In genomic region chr2:181238091-181238610, GRCm38 (mm10) we compare ENCODE assay signal across 23 mouse cellular contexts. TPM values are rescaled to one million over a fixed set of nuclear protein-coding genes. Genes with fewer than 3 reads are reported as not detected.
DNase-seq lines count a peak whose midpoint lies in the region.
"Had no signal": no experiment of that assay in that cellular context is flagged by ENCODE, and none has a peak within 500 bp of the region (broad histone marks: within the 10 kb centered on the region; RNA-seq: fewer than 3 reads in every experiment).

No protein-coding gene starts in this region.

- DNase-seq in heart, postnatal 10 days, result peak; percentile 29 to 37
- no peak for DNase-seq in heart, postnatal 4 days
- peak; percentile 25 to 41 for DNase-seq in kidney, postnatal 36 days
- DNase-seq in kidney, postnatal 14 days, result no peak
- DNase-seq in testis, postnatal 10 days (ENCODE audit: low spot score), result peak; percentile 43
- no peak for DNase-seq in testis, postnatal 14 days (ENCODE audit: low spot score)
- DNase-seq: adrenal gland, adult 2 months; adrenal gland, postnatal 36 days; cerebellum, adult 2 months; embryo, embryonic 11 days; gastrocnemius, postnatal 14 days; kidney, adult 8-10 months; kidney, postnatal 10 days; lung, embryonic 14.5 days; lung, postnatal 14 days; midbrain, embryonic 14.5 days; thymus, adult 2 months had no signal

- intact Hi-C loops in heart, postnatal 10 days (cut with DNase I), result no loop called here

RNA-seq across cellular contexts. Expression of gene Helz2, which starts 3.7 kb away (rescaled TPM):
- 10 to 100 TPM in 1 of 2 experiments, 1 to 10 TPM in 1; 9.3 to 10.2 TPM for total RNA-seq in heart, postnatal 10 days (2021)
- total RNA-seq in heart, postnatal 4 days (2021), result 1 to 10 TPM; 9.2 to 9.4 TPM

RNA-seq across cellular contexts. Expression of gene Fndc11, which starts 18.3 kb away (rescaled TPM):
- under 1 TPM in 1 of 2 experiments, not detected in 1; 0.30 TPM for total RNA-seq in heart, postnatal 10 days (2021)
- not detected for total RNA-seq in heart, postnatal 4 days (2021)
- total RNA-seq: adrenal gland, postnatal 36 days; ES-E14; gastrocnemius, postnatal 14 days; granulocyte monocyte progenitor cell, adult 5-6 weeks; layer of hippocampus, postnatal 10 days; left cerebral cortex, adult 18-20 months; monocyte, adult 5-6 weeks had no signal

RNA-seq across cellular contexts. Expression of gene Srms, which starts 25.2 kb away (rescaled TPM):
- total RNA-seq in heart, postnatal 10 days (2021), result under 1 TPM; 0.17 to 0.25 TPM
- under 1 TPM in 1 of 2 experiments, not detected in 1; 0.09 TPM for total RNA-seq in heart, postnatal 4 days (2021)
- total RNA-seq: granulocyte monocyte progenitor cell, adult 5-6 weeks had no signal

RNA-seq across cellular contexts. Expression of gene Ptk6, which starts 35.6 kb away (rescaled TPM):
- not detected for total RNA-seq in heart, postnatal 10 days (2021)
- total RNA-seq in heart, postnatal 4 days (2021), result not detected
- total RNA-seq: adrenal gland, postnatal 36 days; gastrocnemius, postnatal 14 days; granulocyte monocyte progenitor cell, adult 5-6 weeks; layer of hippocampus, adult 18-20 months; layer of hippocampus, postnatal 10 days; left cerebral cortex, adult 18-20 months had no signal

RNA-seq across cellular contexts. Expression of gene Gmeb2, which starts 49.7 kb away (rescaled TPM):
- total RNA-seq in heart, postnatal 10 days (2021), result 10 to 100 TPM; 12.3 to 15.3 TPM
- total RNA-seq in heart, postnatal 4 days (2021), result 10 to 100 TPM; 15.6 to 20.2 TPM

Comparison
In these comparisons a context has a peak if more than half of its experiments do, and no peak if none do; other contexts are left out.
1. DNase-seq: peak in heart, postnatal 10 days (2 of 2), kidney, postnatal 36 days (2 of 2) and testis, postnatal 10 days (single experiment); none in heart, postnatal 4 days (single experiment), kidney, postnatal 14 days (single experiment) and testis, postnatal 14 days (single experiment).